Mouse (Mus musculus): ENCODE results near the gene Obp2a.

GRCm38 (mm10) chr2:25698696-25699095, 1.1 kb upstream of the Obp2a start:
- no peak for TF ChIP-seq CTCF (IDR thresholded peaks at IDR 0.05)
- no peak for TF ChIP-seq EP300 (IDR thresholded peaks at IDR 0.05)
